Mouse (Mus musculus) skeletal muscle tissue, adult 2 months (tissue): Measurements from ENCODE around the gene Mcoln2.

Source experiments
- DNase-seq: peaks from one replicate; pipeline ENCODE4 v3.0.0-alpha.2; 2012; ENCODE audit warnings: low read depth, low spot score

The Mcoln2 gene

GRCm38 (mm10) chr3:146227427-146227826 is 77.8 kb downstream of the Mcoln2 start:
- no peak for DNase-seq

DNA sequence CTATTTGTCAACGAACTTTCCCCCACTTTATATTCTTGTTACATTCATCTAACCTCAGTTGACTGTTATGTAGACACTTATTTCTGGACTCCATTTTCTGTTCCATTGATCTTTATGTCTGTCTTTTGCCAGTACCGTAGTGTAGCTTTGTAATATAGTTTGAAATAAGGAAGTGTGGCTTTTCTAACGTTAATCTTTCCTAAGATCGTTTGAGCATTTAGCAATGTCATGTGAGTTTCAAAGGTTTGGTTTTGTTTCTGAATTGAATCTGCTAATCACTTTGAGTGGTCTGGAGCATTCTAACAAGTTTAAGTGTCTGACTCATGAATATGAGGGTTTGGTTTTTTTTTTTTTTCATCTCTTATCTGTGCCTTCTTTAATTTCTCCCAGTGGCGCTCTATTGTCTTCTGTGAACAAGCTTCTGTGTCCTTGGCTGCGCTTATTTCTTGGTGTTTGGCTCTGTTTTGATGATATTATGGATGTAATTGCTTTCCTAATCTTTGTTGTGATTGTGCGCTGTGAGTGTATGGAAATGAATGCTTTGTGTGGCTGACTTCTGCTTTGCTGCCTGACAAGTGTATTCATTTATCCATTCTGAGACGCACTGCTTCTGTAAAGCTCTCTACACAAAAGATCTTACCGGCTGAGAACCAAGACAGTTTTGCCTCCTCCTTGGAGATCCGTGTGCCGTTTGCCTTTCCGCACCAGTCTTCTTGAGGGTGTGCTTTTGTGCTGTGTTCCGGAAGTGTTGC is 79.1 kb downstream of the Mcoln2 start:
- no peak for DNase-seq

- DNase-seq = no peak
These were observed 83.1 kb downstream of the Mcoln2 start for GRCm38 (mm10) chr3:146232708-146233107.

GRCm38 (mm10) chr3:146233741-146234140 is 84.1 kb downstream of the Mcoln2 start:
- no peak for DNase-seq

- DNase-seq = no peak
These were observed 84.9 kb downstream of the Mcoln2 start for GRCm38 (mm10) chr3:146234530-146234929.

DNA sequence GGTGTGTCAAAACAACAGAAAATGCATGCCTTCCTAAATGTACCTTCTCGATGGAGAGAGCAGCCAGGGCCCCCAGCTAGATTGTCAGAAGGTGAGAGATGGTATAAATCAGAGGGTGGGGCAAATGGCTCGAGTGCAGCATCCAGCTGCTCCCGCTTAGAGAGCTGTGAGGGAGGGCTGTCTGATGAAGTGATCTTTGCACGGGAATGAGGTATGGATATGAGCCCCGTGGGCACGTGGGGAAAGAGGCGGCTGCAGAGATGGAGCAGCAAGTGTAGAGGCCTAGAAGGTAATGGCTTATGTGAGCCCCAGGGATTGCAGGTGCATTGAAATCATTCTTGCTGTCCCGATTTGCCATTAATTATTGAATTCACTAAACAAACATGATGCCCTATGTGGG is 86.6 kb downstream of the Mcoln2 start:
- DNase-seq = no peak

GRCm38 (mm10) chr3:146237676-146238075 is 88.0 kb downstream of the Mcoln2 start:
- DNase-seq = no peak

DNA sequence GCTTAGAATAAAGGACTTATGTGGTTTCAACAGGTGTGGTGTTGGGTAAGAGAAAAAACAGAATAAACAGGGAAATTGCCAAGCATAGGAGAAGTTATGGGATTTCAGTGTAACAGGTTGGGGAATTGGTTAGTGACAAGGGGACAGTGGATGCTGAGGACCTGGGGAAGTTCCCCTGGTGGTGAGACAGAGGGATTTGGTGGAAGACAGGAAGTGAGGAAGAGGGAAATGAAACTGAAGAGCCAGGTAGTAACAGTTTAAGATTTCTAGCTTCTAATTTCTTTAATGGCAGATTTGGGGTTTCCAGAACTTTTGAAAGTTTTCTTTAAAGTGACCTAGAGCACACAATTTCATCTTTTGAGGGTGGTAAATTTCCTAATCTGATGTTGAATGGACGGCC is 95.0 kb downstream of the Mcoln2 start:
- DNase-seq = no peak
